Mouse (Mus musculus): ENCODE data around the gene Sdc3. TPM values are rescaled to one million over a fixed set of nuclear protein-coding genes. Genes with fewer than 3 reads are reported as not detected.

Sdc3 gene
- total RNA-seq, 2 experiments from 2014 or later: 8.5 to 12.5 TPM

DNA sequence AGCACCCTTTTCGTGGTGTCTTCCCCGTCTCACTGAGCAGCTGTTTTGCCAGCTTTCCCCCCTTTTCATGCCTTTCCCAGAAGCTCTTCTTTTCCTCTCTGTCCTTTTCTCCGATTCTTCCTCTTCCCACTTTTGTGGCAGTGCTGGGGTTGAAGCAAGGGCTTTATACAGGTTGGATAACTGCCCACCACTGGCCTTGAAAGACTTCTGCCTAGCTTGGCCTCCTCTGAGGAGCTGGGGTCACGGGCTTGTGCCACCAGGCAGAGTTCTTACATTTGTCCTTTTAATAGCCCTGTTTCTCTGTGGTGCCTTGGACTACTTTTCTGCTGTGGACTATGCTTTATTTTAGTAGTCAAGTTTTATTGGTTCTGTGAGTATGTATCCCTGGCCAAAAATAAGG is 25.4 kb upstream of the Sdc3 start:
- no peak for TF ChIP-seq CTCF (IDR thresholded peaks at IDR 0.05)
- Histone ChIP-seq H3K27ac (peak overlapping the region; percentile 31; the same call in 1 of the 2 replicates), H3K4me3 (no peak overlapping the region)
- intact Hi-C loops (cut with DNase I): no loop called here
- no peak for DNase-seq

DNA sequence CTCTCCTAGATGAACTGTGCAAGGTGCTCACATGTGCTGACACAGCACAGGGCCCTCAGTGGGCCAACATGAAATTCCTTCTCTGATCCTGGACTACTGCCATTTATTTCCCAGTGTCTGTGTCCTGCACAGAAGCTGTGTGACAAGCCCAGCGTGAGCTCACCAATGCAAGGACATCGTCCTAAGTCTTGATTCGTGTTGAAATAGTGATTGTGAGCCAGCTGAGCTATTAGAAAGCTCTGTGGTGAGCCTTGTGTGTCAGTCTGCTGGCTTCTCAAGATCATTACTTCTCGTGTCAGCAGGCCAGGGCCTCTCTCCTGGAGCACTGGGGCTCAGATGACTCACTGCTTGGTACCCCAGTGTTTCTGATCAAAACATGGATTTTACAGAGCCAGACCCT is 18.4 kb upstream of the Sdc3 start:
- intact Hi-C loops (cut with DNase I): no loop called here
- Histone ChIP-seq H3K4me3 (no peak overlapping the region), H3K27ac (no peak overlapping the region)
- DNase-seq: no peak
- no peak for TF ChIP-seq CTCF (IDR thresholded peaks at IDR 0.05)

DNA sequence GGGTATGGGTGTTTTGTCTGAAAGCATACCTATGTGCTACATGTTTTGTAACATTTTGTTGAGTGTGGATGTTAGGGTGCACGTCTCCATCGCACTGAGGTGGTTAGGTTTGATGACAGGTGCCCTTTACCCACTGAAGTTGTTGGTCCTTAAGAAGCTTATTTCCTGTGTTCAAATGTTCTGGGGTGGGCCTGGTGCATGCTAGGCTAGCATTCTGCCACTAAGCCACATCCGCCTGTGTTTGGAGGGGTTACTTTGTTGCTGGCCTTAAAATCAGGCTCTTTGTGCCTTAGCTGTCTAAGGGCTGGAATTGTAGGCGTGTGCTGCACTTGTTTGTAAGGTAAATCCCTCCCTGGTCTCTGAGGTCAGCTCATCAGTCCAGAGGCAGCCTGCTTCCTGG is 17.5 kb upstream of the Sdc3 start:
- intact Hi-C loops (cut with DNase I): no loop called here
- no peak for DNase-seq
- Histone ChIP-seq H3K4me3 (no peak overlapping the region), H3K27ac (no peak overlapping the region)
- TF ChIP-seq CTCF (IDR thresholded peaks at IDR 0.05): no peak

DNA sequence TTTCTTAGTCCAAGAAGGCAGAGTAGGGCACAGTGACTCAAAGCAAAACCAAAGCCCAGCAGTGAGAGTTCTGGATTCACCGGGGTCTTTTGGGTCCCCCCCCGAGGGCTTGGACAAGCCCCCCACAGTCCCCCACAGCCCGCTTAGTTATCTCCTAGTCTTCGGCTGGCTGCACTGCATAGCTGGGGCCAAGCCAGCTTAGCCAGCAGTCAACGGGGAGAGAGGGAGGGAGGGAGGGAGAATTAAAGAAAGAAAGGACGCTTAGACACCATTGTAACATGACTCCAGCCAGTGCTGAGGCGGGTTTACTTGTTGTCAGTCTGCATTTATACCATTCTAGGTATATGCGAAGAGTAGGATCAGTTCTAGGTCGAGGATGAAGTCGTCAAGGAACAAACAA is 14.7 kb upstream of the Sdc3 start:
- no peak overlapping the region for H3K4me3 ChIP-seq
- TF ChIP-seq CTCF (IDR thresholded peaks at IDR 0.05): no peak
- intact Hi-C loops (cut with DNase I): no loop called here
- DNase-seq: no peak
- no peak overlapping the region for H3K27ac ChIP-seq

DNA sequence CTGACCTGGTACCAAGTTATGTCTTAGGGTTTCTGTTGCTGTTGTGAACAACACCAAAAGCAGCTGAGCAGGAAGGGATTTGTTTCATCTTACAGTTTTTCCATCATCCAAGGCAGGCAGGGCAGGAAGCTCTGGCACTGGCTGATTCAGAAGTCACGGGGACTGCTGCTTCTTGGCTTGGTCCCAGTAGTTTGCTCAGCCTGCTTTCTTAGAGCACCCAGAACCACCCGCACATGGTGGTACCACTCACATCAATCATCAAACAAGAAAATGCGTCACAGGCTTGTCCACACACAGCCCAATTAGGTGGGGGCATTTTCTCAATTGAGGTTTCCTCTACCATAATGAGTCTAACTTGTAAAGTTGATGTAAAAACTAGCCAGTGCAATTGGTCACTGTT is 13.3 kb upstream of the Sdc3 start:
- no peak for TF ChIP-seq CTCF (IDR thresholded peaks at IDR 0.05)
- Histone ChIP-seq H3K27ac (no peak overlapping the region), H3K4me3 (no peak overlapping the region)
- intact Hi-C loops (cut with DNase I): no loop called here
- no peak for DNase-seq

DNA sequence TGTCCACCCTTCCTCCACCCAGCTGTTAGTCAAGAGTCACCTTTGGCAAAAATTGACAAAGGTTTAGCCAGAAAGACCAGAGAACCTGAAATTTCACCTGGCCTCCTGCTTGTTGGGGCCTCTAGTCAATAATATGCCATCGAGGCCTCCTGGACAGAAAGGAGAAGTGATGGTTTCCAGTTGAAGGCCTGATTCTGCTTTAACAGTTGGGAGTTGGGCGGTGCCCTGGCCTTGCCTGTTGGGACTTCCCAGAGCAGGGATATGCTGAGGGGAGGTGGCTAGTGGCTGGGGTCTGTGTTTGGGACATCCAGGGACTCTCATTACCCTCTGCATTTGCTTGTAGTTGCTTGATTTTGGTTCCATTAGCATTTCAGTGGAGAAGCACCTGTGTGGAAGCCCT is 9.8 kb upstream of the Sdc3 start:
- H3K27ac ChIP-seq: no peak overlapping the region
- intact Hi-C loops (cut with DNase I): no loop called here
- no peak overlapping the region for H3K4me3 ChIP-seq
- no peak for TF ChIP-seq CTCF (IDR thresholded peaks at IDR 0.05)
- no peak for DNase-seq

DNA sequence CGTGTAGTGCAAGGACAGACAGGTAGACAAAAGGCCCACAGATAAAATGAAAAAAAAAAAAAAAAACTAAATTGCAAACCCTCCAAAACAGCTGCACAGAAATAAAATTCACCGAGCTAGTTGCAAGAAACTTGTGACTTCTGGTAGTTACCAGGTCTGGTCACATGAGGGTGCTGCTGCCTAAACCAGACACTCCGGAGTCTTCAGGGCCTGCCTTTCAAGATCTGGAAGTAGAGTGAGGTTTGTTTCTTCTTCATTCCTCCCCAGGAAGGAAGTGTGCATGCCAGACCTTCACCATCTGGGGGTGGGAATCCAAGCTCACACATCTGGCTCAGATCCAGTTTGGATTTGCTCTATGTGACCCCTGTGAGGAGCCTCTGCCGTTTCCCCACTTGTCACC is 7.6 kb upstream of the Sdc3 start:
- no peak overlapping the region for H3K27ac ChIP-seq
- intact Hi-C loops (cut with DNase I): no loop called here
- TF ChIP-seq CTCF (IDR thresholded peaks at IDR 0.05): peak; percentile 68
- H3K4me3 ChIP-seq: no peak overlapping the region
- DNase-seq: peak; percentile 62

DNA sequence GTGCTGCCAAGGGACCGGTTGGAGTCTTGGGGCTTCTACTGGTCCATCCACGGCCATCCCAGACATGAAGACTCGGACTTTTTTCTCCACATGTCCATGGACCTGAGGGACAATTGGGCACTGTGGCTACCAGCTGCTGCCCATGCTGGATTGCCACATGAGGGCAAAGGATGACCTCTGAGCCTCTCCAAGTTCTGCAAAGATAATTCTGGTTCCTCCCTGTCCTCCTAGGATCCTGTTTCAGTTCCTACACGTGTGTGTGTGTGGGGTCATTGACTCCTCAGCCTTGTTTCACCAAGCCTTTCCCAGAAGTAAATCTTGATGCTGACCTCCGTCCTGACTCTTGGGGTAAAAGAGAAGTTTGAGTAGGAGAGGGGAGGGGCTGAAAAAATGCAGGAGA is 4.8 kb upstream of the Sdc3 start:
- Histone ChIP-seq H3K27ac (no peak overlapping the region), H3K4me3 (no peak overlapping the region)
- intact Hi-C loops (cut with DNase I): no loop called here
- no peak for TF ChIP-seq CTCF (IDR thresholded peaks at IDR 0.05)
- DNase-seq: no peak

DNA sequence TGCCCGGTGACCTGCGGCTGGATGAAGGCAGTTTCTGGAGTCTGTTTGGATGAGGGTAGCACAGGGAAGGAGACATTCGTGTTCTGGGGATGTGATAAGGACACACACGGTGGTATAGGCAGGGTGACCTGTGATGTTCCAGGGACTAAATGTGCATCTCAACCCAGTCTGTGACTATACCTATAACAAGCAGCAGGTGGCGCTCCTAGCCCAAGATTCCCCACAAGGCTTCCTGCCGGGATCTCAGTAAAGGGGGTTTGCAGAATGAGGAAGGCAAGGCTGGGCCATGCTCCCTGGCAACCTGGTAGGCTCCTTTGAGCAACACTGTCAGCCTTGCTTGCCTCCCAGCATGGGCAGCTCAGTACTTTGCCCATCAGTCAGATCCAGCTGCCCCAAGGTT is 2.2 kb upstream of the Sdc3 start:
- DNase-seq: peak; percentile 84
- intact Hi-C loops (cut with DNase I): loop anchor here (1.0 to 2.0 kb wide), 3 partner anchors 88 to 157 kb away; no protein-coding TSS in a partner anchor
- Histone ChIP-seq H3K4me3 (no peak overlapping the region), H3K27ac (no peak overlapping the region)
- peak; percentile 88 for TF ChIP-seq CTCF (IDR thresholded peaks at IDR 0.05)

DNA sequence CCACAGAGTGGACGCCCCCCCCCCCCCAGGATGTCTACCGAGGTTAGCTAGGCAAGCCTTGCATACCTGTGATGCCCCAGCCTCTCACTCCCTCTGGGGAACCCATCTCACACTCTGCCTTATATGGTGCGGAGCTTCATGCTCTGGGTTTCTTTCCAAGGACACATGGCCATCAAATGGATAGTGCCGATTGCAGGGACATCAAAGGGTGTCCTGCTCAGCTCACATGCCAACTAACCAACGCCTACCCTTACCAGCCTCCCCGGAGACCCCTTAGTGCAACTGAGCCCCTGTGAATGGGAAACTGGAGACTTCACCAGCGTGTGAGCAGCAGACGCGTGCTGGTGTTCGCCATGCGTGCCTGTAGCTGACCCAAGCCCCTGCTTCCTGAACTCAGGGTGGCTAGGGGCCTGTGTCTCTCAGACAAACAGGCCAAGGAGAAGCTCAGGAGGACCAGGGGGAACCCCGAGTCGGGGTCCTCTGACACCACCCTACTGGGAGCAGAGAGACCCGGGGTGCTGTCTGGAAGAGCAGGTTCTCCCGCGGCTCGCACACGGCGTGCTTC is 444 bp upstream of the Sdc3 start:
- no peak for DNase-seq

DNA sequence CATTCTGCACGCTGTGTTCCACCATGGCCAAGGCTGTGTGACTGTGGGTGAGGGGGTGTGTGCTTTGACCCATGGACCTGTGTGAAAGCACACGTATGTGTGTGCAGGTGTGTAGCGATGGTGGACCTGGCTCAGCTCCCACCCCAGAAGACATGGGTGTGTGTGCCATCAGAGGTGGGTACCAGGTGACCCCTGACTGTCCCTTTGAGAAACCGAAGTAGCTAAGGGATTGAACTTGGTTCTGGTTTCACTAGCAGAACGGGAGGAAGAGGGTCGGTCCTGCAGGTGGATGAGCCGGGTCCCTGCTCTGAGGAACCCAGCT is 804 bp downstream of the Sdc3 start:
- H3K4me3 ChIP-seq: peak overlapping the region; percentile 90
- intact Hi-C loops (cut with DNase I): no loop called here
- no peak for DNase-seq
- no peak for TF ChIP-seq CTCF (IDR thresholded peaks at IDR 0.05)
- peak overlapping the region; percentile 82 for H3K27ac ChIP-seq

More for the DNA sequence above, 444 bp upstream of the Sdc3 start:
- Histone ChIP-seq H3K27ac (peak overlapping the region; percentile 63), H3K4me3 (peak overlapping the region; percentile 90)
- intact Hi-C loops (cut with DNase I): loop anchor here (2.0 kb wide), 2 partner anchors 99 to 155 kb away; no protein-coding TSS in a partner anchor
- TF ChIP-seq CTCF (IDR thresholded peaks at IDR 0.05): no peak

DNA sequence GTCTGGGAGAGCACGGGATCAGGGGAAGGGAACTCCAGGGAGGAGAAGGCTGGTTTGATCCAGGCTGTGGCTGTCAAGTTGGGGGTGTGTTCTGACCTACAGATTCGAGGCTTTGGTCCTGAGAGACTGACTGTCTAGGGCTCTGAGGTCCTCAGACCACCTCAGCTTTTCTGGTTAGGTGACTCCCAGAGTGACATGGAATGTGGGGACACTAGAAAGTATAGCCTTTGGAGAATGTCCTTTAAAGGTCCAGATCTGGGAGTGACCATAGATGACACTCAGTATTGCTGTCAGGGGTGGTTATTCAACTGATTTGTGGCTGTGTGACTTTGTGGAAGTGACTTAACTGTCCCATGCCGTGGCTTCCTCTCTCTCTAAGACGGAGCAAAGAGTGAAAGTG is 2.4 kb downstream of the Sdc3 start:
- intact Hi-C loops (cut with DNase I): loop anchor here (5.0 kb wide), 1 partner anchor 43 kb away; no protein-coding TSS in a partner anchor
- no peak for TF ChIP-seq CTCF (IDR thresholded peaks at IDR 0.05)
- DNase-seq: no peak
- Histone ChIP-seq H3K27ac (peak overlapping the region; percentile 48; the same call in 1 of the 2 replicates), H3K4me3 (peak overlapping the region; percentile 54)

DNA sequence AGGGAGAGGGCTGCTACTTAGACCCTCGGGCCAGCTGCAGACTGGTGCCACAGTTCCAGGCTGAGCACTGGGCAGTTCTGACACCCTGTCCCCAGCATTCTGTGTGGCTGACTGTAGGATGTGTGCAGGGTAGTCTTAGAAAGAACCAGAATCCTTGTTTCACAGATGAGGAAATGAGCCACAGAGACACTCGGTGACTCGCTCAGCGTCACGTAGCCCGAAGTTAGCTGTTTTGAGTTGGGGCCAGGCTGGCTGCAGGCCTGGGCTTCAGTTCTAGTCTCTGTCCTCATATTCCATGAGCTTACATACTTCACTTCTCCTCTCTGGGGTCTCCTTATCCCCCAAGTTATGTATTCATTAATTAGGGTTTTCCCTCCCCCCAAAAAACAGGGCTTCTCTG is 3.6 kb downstream of the Sdc3 start:
- no peak for DNase-seq
- Histone ChIP-seq H3K4me3 (no peak overlapping the region; the same call in 1 of the 2 replicates), H3K27ac (peak overlapping the region; percentile 62)
- intact Hi-C loops (cut with DNase I): loop anchor here (5.0 kb wide), 1 partner anchor 41 kb away; no protein-coding TSS in a partner anchor
- no peak for TF ChIP-seq CTCF (IDR thresholded peaks at IDR 0.05)
